Mouse (Mus musculus): ENCODE results near the gene Xrcc3.

GRCm38 (mm10) chr12:111769816-111770577 lies 43.7 kb downstream of the Xrcc3 start:
- no peak for TF ChIP-seq EP300 (IDR thresholded peaks at IDR 0.05)
- no peak for TF ChIP-seq CTCF (IDR thresholded peaks at IDR 0.05)
